Mouse (Mus musculus) effector memory CD4-positive, alpha-beta T cell, adult 7 months (primary cell): Measurements from ENCODE around the gene Hoxc5. TPM values are rescaled to one million over a fixed set of nuclear protein-coding genes. Genes with fewer than 3 reads are reported as not detected.

Experiments
- polyA plus RNA-seq: library from polyadenylated mRNA; unstranded; fragments of 100-300 nt; shearing (Covaris generic); gene quantifications from one replicate; pipeline ENCODE4 v1.2.1, GENCODE M21; 2017

Gene Hoxc5
- not detected for polyA plus RNA-seq

DNA sequence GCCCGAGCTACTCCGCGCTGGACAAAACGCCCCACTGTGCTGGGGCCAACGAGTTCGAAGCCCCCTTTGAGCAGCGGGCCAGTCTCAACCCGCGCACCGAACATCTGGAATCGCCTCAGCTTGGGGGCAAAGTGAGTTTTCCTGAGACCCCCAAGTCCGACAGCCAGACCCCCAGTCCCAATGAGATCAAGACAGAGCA is at the start of gene Hoxc5:
Gene Hoxc5 (plus strand): TSS at position 132 of the 199 bp plus-strand sequence.

GRCm38 (mm10) chr15:102921053-102922011 is 45.9 kb upstream of the Hoxc5 start, which contains the start of gene Hoxc13:
Gene Hoxc13, plus strand, starts transcription at chr15:102921103.

DNA sequence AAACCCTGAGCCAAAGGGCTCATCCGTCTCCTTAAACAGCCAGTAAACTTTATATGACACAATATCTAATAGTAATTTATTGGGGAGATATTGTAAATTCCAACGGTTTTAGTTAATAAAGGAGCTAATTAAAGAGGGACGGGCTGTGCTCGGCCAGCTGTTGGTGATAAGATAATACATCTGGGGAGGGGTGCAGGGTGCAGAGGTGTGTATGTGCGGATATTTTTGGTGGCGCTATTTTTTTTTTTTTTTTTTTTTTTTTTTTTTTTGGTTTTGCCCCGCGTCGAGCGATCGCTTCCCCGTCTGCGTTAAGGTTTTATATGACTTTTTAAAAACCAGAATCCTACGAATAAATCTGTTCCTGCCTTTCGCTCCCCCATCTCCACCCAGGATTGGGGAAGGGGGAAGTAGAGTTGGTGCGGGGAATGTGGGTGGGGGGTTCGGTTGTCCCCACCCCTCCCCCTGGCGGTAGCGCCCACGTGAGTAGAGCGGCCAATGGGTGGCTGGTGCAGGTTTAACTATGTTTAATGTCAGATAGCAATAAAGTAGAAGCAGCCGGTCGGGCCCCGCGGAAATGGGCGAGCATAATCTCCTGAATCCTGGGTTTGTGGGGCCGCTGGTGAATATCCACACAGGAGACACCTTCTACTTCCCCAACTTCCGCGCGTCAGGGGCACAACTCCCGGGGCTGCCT is 30.8 kb upstream of the Hoxc5 start, which contains the start of gene Hoxc12:
Gene Hoxc12 (plus strand): TSS at position 479 of the 694 bp plus-strand sequence.

GRCm38 (mm10) chr15:102954192-102955006 is 12.8 kb upstream of the Hoxc5 start, which contains the start of gene Hoxc11:
Gene Hoxc11, plus strand, starts transcription at chr15:102954427.

GRCm38 (mm10) chr15:102966776-102967311 is 399 bp upstream of the Hoxc5 start, which contains the start of gene Hoxc10:
Gene Hoxc10, plus strand, starts transcription at chr15:102966796.

DNA sequence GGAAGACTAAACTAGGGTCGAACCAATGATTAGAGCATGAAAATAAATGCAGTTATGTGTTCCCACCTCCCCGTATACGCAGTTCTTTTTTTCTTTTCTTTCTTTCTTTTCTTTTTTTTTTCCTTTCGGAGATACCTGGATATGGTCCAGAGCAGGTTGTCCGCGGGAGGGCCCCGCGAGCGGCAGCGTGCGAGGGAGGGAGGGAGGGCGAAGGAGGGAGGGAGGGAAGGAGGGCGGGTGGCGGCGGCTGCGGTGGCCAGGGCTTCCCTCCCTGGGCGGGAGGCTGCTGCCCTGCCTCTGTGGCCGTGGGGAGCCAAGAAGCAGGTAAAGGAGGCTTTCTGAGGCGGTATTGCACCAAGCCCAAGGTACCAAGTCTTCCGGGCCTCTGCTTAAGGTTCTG is 8.9 kb downstream of the Hoxc5 start, which contains the start of gene Hoxc9:
Gene Hoxc9 (plus strand): TSS at position 269 of the 400 bp plus-strand sequence.

GRCm38 (mm10) chr15:102990461-102991397 is 23.5 kb downstream of the Hoxc5 start, which contains the start of gene Hoxc8:
Gene Hoxc8, plus strand, starts transcription at chr15:102990607.

DNA sequence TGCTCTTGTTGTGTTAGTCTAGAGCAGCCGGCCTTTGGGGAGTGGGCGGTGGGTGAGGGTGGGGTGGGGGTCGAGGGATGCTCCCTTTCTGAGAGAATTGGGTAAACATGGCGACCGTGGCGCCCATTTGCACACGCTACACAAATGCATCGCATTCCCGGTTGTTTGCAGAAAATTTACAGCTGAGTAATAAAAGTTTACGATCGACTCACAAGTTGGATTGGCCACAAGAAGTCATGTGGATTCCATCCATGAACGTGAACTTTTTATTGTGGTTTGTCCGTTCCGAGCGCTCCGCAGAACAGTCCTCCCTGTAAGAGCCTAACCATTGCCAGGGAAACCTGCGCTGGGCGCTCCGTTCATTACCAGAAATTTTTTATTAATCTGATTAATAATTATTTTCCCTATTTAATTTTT is 30.7 kb downstream of the Hoxc5 start, which contains the start of gene Hoxc6:
Gene Hoxc6 (plus strand): TSS at position 319 of the 417 bp plus-strand sequence.

DNA sequence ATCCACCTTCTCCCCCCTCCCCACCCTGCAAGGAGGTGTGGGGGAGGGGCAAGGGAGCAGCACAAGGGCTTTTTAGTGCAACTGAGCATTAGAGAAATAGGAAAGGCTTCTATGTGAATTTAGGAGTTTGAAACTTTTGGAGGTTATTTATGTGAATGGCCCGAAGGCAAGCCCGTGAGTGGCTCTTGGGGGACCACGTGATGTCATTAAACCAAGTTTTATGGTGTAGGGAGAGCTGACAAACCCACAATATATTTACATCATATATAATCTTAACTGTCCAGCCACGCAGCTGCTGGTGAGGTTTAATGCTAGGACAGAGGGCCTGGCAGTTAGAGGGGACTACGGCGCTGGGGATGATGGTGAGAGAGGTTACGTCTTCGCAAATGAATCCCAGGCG is 51.4 kb downstream of the Hoxc5 start, which contains the start of gene Hoxc4:
Gene Hoxc4 (plus strand): TSS at position 299 of the 400 bp plus-strand sequence.

Other genes with a start within 250 kb of the Hoxc5 start
- gene Calcoco1, start 245.3 kb upstream of the Hoxc5 start, polyA plus RNA-seq = 19.1 TPM
- 0.15 TPM for gene Hoxc13, start 46.3 kb upstream of the Hoxc5 start, polyA plus RNA-seq
- not detected for gene Hoxc12, start 30.7 kb upstream of the Hoxc5 start, polyA plus RNA-seq
- gene Hoxc11, start 13.0 kb upstream of the Hoxc5 start, polyA plus RNA-seq = not detected
- 0.20 TPM for gene Hoxc10, start 647 bp upstream of the Hoxc5 start, polyA plus RNA-seq
- gene Hoxc9, start 9.0 kb downstream of the Hoxc5 start, polyA plus RNA-seq = not detected
- not detected for gene Hoxc8, start 23.2 kb downstream of the Hoxc5 start, polyA plus RNA-seq
- not detected for gene Hoxc6, start 30.8 kb downstream of the Hoxc5 start, polyA plus RNA-seq
- gene Hoxc4, start 51.5 kb downstream of the Hoxc5 start, polyA plus RNA-seq = not detected
- gene Smug1, start 199.6 kb downstream of the Hoxc5 start, polyA plus RNA-seq = 4.1 TPM